Mouse (Mus musculus): ENCODE results near the gene Luc7l2.

Luc7l2 gene

DNA sequence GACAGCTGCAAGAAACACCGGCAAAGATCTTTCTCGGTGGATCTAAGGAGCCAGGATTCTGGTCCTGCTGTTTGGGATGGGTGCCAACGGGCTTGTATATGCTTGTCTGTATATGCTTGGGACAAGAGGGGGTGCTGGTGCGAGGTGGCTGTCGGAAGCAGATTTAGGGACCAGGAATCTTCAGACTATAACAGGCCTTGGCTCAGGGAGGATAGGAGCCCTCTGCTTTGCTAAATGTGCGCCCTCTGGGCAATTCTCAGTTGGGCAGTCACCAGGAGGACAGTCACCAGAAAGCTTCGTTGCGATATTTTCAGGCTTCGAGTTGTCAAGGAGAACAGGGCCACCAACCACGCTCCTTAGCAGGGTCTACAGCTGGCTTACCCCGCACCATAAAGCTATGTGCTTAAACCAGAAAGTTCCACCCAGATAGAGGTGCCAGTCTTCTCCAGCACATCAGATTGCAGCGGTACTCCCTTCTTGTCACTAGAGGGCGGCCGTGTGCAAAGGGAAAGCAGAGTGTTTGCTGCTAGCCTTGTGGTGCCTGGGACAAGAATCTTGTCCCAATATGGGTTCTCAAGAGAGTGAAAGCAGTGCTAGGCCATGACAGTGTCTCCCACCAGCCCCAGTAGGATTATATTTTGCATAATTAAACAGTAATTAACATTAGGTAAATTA is 99.3 kb downstream of the Luc7l2 start:
- DNase-seq (ENCODE audit: low read depth, low spot score): peak; percentile 67
